Mouse (Mus musculus): ENCODE data around the gene Kcnk4. TPM values are rescaled to one million over a fixed set of nuclear protein-coding genes. Genes with fewer than 3 reads are reported as not detected.

Kcnk4 gene
- polyA plus RNA-seq, 1 experiment = 2.1 TPM

DNA sequence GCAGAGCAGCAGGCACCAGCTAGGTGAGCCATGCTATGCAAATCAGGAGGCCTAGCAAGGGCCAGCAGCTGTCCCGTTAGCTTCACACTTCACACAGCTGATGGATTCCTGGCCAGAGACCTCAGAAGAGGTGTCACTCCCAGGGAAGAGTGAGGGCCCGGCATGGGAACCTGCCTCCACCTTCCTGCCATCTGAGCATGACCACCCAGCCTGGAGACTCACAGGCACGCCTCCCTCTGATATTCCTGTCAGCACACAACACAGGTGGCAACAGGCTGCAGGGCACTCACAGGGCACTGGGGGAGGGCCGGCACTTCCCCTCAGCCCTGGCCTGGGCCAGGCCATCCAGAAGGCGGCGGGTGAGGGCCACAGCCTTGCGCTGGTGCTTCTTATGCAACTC lies 21.1 kb upstream of the Kcnk4 start:
- TF ChIP-seq POLR2A (IDR thresholded peaks at IDR 0.05; ENCODE audit: borderline replicate concordance, extremely low read depth, insufficient read depth, insufficient read length, poor library complexity, severe bottlenecking) (no peak), CTCF (IDR thresholded peaks at IDR 0.05; ENCODE audit: borderline replicate concordance, extremely low read depth, insufficient read depth, insufficient read length) (no peak)
- DNase-seq (ENCODE audit: low read depth) = no peak

DNA sequence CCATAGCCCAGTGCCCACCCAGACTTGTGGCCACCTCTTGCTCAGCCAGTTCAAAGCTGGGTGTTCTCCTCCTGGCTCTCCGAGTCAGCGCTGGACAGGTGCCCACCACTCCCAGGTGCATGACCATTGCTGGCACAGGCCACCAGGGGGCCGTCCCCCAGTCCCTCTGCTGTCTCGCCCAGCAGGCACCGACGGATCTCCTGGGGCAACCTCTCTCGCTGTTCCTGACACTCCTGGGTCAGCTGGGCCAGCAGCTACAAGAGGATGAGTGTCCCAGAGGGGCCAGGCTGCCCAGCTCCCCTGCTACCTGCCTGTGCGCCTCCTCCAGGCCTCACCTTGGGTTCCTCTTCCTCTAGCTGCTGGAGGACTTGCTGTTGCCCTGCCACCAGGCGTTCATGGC lies 19.7 kb upstream of the Kcnk4 start:
- TF ChIP-seq CTCF (IDR thresholded peaks at IDR 0.05; ENCODE audit: borderline replicate concordance, extremely low read depth, insufficient read depth, insufficient read length) (peak; percentile 35; the same call in 1 of the 2 replicates), POLR2A (IDR thresholded peaks at IDR 0.05; ENCODE audit: borderline replicate concordance, extremely low read depth, insufficient read depth, insufficient read length, poor library complexity, severe bottlenecking) (no peak)
- DNase-seq (ENCODE audit: low read depth) = no peak

DNA sequence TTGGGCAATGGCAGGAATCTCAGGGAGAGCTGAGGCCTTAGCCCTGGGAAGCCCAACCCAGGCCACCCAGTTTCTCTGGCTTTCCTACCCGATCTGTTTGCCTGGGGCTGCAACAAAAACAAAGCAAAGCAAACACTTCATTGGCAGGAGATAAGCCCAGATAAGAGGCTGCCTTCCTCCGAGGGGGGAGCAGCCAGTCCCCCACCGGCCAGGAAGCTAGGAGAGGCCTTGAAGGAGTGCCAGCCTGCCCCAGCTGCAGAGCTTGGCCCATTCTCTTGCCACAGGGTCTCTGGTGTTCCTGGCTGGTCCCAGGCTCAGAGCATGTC lies 18.4 kb upstream of the Kcnk4 start:
- TF ChIP-seq POLR2A (IDR thresholded peaks at IDR 0.05; ENCODE audit: borderline replicate concordance, extremely low read depth, insufficient read depth, insufficient read length, poor library complexity, severe bottlenecking) = no peak
- TF ChIP-seq CTCF (IDR thresholded peaks at IDR 0.05; ENCODE audit: borderline replicate concordance, extremely low read depth, insufficient read depth, insufficient read length) = no peak
- DNase-seq (ENCODE audit: low read depth) = no peak

DNA sequence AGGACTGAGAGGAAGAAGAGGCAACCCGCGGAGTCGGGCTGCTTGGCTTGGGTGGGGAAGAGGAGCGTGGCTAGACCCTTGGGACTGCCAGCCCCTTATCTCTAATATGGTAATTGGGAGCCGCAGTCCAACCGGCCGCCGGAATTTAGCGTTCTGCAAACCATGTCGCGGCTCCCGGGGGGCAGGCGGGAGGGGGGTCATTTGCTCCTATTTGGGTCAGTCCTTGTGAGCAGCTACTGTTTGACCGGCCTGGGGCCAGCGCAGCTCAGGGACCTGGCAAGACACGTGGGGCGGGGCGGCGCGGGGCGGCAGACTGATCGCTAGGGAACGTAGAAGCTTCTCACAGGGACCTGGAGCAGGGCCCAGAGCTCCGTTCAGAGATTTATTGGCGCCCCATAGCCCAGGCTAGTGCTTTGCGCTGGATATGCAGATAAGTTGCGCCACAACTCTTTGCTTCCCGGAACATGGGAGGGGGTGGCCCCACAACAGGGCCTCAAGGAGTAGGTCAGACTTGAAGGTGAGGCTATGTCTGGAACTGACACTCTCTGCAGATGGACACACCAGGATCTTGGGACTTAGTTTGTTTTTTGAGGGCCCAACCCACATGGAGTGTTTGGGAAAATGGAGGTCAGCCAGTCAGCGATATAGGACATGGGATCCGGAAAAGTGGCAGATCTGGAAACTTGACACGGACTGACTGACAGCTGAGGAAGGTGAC lies 17.8 kb upstream of the Kcnk4 start:
- no peak for TF ChIP-seq CTCF (IDR thresholded peaks at IDR 0.05; ENCODE audit: borderline replicate concordance, extremely low read depth, insufficient read depth, insufficient read length)
- no peak for TF ChIP-seq POLR2A (IDR thresholded peaks at IDR 0.05; ENCODE audit: borderline replicate concordance, extremely low read depth, insufficient read depth, insufficient read length, poor library complexity, severe bottlenecking)
- DNase-seq (ENCODE audit: low read depth) = peak; percentile 82

DNA sequence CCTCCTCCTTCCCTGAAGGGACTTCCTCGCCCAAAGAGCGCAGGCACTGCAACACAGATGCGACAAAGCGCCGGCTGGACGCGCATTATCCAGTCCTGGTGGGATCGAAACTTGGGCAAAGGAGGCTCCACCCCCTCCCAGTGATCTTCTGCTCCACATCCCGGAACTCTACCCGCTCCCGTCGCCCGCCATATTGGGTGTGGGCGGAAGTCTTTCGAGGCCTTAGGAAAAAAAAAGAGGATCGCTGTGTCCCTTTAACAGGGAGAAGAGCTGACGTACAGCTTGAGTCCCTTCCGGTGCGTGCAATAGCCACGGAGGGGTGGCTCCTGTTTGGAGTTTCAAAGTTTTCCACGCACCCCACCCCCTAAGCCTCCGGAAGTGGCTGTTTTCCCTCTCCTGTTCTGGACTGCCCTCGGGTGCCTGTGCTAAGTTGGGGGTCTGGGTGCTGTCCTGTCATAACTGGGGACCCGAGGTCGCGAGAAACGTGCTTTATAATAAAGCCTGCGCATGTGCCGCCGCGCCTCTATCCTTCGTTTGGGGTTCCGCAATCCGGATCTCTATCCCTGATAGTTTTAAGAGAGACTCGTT lies 17.2 kb upstream of the Kcnk4 start:
- peak; percentile 98 for DNase-seq (ENCODE audit: low read depth)
- TF ChIP-seq POLR2A (IDR thresholded peaks at IDR 0.05; ENCODE audit: borderline replicate concordance, extremely low read depth, insufficient read depth, insufficient read length, poor library complexity, severe bottlenecking) (peak; percentile 61; the same call in 1 of the 2 replicates), CTCF (IDR thresholded peaks at IDR 0.05; ENCODE audit: borderline replicate concordance, extremely low read depth, insufficient read depth, insufficient read length) (no peak)

DNA sequence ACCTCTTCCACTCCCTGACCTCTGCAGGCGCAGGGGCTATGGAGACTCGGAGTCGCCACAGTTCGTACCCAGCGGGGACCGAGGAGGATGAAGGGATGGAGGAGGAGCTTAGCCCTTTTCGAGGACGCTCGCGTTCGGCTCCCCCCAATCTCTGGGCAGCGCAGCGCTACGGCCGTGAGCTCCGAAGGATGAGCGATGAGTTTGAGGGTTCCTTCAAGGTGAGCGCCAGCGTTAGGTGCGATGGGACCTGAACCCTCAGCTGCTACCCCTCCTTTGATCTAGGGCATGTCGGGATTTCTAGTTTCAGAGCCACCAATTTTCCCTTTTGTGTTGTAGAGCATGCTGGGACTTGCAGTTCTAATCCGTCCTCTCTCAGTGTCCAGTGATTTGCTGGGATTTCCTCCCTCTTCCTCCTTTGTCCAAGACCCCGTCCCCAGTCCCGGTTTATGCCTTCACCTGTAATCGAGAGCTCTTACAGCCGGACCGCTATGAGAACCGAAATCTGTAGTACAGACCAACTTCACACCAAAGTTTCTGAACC lies 16.4 kb upstream of the Kcnk4 start:
- peak; percentile 92 for DNase-seq (ENCODE audit: low read depth)
- TF ChIP-seq POLR2A (IDR thresholded peaks at IDR 0.05; ENCODE audit: borderline replicate concordance, extremely low read depth, insufficient read depth, insufficient read length, poor library complexity, severe bottlenecking) (peak; percentile 67; the same call in 1 of the 2 replicates), CTCF (IDR thresholded peaks at IDR 0.05; ENCODE audit: borderline replicate concordance, extremely low read depth, insufficient read depth, insufficient read length) (no peak)

DNA sequence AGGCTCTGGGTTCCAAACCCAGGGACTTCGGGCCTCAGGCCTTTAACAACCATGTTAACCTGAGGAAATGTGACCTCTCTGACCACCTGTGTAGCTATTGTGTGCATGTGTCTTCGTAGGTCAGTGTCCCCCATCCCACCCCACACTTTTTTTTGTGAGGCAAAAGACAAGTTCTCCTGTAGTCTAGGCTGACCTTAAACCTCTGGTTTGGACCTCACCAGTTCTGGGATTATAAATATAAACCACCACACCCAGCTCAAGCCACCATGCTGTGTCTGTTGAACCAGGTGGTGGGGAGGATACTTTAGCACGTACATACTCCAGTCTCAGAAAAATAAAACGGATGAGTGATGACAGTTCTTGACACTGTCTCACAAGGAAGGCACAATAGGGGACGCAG lies 15.6 kb upstream of the Kcnk4 start:
- no peak for TF ChIP-seq CTCF (IDR thresholded peaks at IDR 0.05; ENCODE audit: borderline replicate concordance, extremely low read depth, insufficient read depth, insufficient read length)
- TF ChIP-seq POLR2A (IDR thresholded peaks at IDR 0.05; ENCODE audit: borderline replicate concordance, extremely low read depth, insufficient read depth, insufficient read length, poor library complexity, severe bottlenecking) = no peak

DNA sequence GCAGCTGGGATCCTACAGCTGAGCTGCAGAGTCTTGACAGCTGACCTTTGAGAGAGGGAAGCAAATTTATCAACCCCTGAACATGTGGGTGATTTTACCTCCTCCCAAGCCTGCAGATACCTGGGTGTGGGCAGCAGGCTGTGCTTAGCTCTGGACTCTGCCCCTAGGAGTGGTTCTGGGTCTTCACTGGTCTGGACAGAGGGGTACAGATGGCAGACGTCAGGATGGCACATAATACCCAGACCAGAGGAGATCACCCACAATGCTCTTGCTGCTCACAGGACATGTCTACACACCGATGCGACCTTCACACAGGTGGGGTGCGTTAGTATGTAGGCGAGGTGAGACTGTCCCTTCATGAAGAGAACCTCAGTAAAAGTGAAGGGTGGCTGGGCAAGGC lies 15.2 kb upstream of the Kcnk4 start:
- TF ChIP-seq CTCF (IDR thresholded peaks at IDR 0.05; ENCODE audit: borderline replicate concordance, extremely low read depth, insufficient read depth, insufficient read length) (no peak), POLR2A (IDR thresholded peaks at IDR 0.05; ENCODE audit: borderline replicate concordance, extremely low read depth, insufficient read depth, insufficient read length, poor library complexity, severe bottlenecking) (no peak)
- DNase-seq (ENCODE audit: low read depth) = no peak

More for the DNA sequence above, 15.6 kb upstream of the Kcnk4 start:
- DNase-seq (ENCODE audit: low read depth) = no peak

DNA sequence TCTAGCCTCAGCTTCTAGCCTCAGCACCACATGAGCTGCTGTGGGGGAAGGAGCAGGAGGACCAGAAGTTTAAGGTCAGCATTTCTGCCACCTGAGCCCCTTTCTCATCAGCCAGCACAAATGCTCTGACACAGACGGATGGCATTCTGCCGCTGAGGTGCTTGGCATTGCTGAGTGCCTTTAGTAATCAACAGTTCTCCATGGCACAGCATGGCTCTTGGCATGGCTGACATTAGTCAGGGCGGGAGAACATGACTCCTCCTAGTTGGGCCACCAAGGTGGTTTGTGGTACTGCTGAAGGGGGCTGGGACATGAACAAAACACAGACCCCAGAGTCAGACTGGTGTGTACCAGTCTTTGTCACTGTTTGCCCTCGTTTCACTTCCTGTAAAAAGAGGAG lies 13.9 kb upstream of the Kcnk4 start:
- no peak for DNase-seq (ENCODE audit: low read depth)
- TF ChIP-seq CTCF (IDR thresholded peaks at IDR 0.05; ENCODE audit: borderline replicate concordance, extremely low read depth, insufficient read depth, insufficient read length) = no peak
- no peak for TF ChIP-seq POLR2A (IDR thresholded peaks at IDR 0.05; ENCODE audit: borderline replicate concordance, extremely low read depth, insufficient read depth, insufficient read length, poor library complexity, severe bottlenecking)

DNA sequence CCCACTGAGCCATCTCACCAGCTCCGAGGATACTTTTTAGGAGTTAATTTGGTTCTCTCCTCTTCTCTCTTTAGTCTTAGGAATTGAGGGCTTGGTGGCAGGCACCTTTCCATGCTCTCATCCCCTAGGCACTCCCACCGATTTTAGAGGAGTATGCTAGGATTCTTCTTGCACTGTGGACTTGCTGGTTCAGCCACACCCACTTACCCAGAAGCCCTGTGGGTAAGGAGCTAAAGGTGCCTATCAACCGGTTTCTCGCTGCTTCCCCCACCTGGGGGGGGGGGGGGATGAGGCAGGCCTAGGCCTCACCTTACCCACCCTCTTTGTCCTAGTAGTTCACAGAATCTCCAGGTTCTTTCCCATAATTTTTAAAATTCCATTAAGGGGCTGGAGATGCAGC lies 13.4 kb upstream of the Kcnk4 start:
- DNase-seq (ENCODE audit: low read depth) = no peak
- TF ChIP-seq POLR2A (IDR thresholded peaks at IDR 0.05; ENCODE audit: borderline replicate concordance, extremely low read depth, insufficient read depth, insufficient read length, poor library complexity, severe bottlenecking) = no peak
- no peak for TF ChIP-seq CTCF (IDR thresholded peaks at IDR 0.05; ENCODE audit: borderline replicate concordance, extremely low read depth, insufficient read depth, insufficient read length)

DNA sequence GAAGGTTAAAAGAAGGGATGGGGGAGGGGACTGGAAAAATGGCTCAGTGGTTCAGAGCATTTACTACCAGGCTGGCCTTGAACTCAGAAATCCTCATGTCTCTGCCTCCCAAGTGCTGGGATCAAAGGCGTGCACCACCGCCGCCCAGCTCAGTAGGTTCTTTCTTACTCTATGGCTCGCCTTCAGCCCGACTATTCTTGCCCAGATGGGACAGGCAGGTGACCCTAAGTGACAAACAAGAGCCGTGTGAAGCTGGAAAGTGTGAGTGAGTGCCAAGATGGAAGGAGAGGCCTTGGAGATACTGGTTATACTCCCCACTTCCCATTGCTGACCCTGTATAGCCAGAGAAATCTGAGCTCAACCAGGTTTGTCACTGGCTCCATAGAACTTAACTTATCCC lies 9.4 kb upstream of the Kcnk4 start:
- no peak for TF ChIP-seq POLR2A (IDR thresholded peaks at IDR 0.05; ENCODE audit: borderline replicate concordance, extremely low read depth, insufficient read depth, insufficient read length, poor library complexity, severe bottlenecking)
- no peak for TF ChIP-seq CTCF (IDR thresholded peaks at IDR 0.05; ENCODE audit: borderline replicate concordance, extremely low read depth, insufficient read depth, insufficient read length)
- no peak for DNase-seq (ENCODE audit: low read depth)

DNA sequence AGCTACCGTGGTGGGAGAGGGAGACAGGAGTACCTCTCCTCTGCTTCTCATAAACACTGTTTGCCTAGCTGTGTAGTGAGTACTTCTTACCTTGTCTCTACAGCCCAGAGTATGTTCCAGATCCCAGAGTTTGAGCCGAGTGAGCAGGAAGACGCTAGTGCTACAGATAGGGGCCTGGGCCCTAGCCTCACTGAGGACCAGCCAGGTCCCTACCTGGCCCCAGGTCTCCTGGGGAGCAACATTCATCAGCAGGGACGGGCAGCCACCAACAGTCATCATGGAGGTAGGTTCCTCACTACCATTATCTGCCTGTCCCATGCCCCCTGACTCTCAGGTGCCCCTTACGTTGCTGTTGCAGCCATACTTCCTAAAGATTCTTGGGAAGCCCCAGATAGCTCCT lies 8.4 kb upstream of the Kcnk4 start:
- no peak for DNase-seq (ENCODE audit: low read depth)
- TF ChIP-seq CTCF (IDR thresholded peaks at IDR 0.05; ENCODE audit: borderline replicate concordance, extremely low read depth, insufficient read depth, insufficient read length) (no peak), POLR2A (IDR thresholded peaks at IDR 0.05; ENCODE audit: borderline replicate concordance, extremely low read depth, insufficient read depth, insufficient read length, poor library complexity, severe bottlenecking) (no peak)
